Mouse (Mus musculus): ENCODE data around the gene Cdh4.

Cdh4 gene

GRCm38 (mm10) chr2:179476622-179477021, 34.4 kb downstream of the Cdh4 start:
- no peak for DNase-seq

GRCm38 (mm10) chr2:179480800-179481200, 38.6 kb downstream of the Cdh4 start:
- no peak for DNase-seq

- DNase-seq: no peak
Observed at GRCm38 (mm10) chr2:179481363-179481762, 39.1 kb downstream of the Cdh4 start.

GRCm38 (mm10) chr2:179488526-179489139, 46.4 kb downstream of the Cdh4 start:
- DNase-seq: no peak

- DNase-seq: no peak
Observed at GRCm38 (mm10) chr2:179491891-179492290, 49.7 kb downstream of the Cdh4 start.

GRCm38 (mm10) chr2:179494276-179494675, 52.0 kb downstream of the Cdh4 start:
- DNase-seq: no peak

- no peak for DNase-seq
Observed at GRCm38 (mm10) chr2:179510439-179510838, 68.2 kb downstream of the Cdh4 start.

GRCm38 (mm10) chr2:179516559-179516958, 74.3 kb downstream of the Cdh4 start:
- no peak for DNase-seq

GRCm38 (mm10) chr2:179518456-179519032, 76.3 kb downstream of the Cdh4 start:
- no peak for DNase-seq

- DNase-seq: no peak
Observed at GRCm38 (mm10) chr2:179519161-179519560, 76.9 kb downstream of the Cdh4 start.

- DNase-seq: no peak
Observed at GRCm38 (mm10) chr2:179519931-179520330, 77.7 kb downstream of the Cdh4 start.

- DNase-seq: no peak
Observed at GRCm38 (mm10) chr2:179520941-179521340, 78.7 kb downstream of the Cdh4 start.

GRCm38 (mm10) chr2:179521444-179521843, 79.2 kb downstream of the Cdh4 start:
- DNase-seq: no peak

- no peak for DNase-seq
Observed at GRCm38 (mm10) chr2:179522141-179522540, 79.9 kb downstream of the Cdh4 start.

GRCm38 (mm10) chr2:179526976-179527375, 84.7 kb downstream of the Cdh4 start:
- DNase-seq: no peak

- no peak for DNase-seq
Observed at GRCm38 (mm10) chr2:179530436-179531040, 88.3 kb downstream of the Cdh4 start.

- DNase-seq: no peak
Observed at GRCm38 (mm10) chr2:179533196-179533595, 91.0 kb downstream of the Cdh4 start.

GRCm38 (mm10) chr2:179533881-179534280, 91.7 kb downstream of the Cdh4 start:
- no peak for DNase-seq

GRCm38 (mm10) chr2:179535204-179535603, 93.0 kb downstream of the Cdh4 start:
- no peak for DNase-seq

- no peak for DNase-seq
Observed at GRCm38 (mm10) chr2:179536762-179537161, 94.5 kb downstream of the Cdh4 start.

GRCm38 (mm10) chr2:179537390-179537789, 95.2 kb downstream of the Cdh4 start:
- peak; percentile 36 to 62 for DNase-seq

- no peak for DNase-seq
Observed at GRCm38 (mm10) chr2:179537800-179538450, 95.7 kb downstream of the Cdh4 start.

GRCm38 (mm10) chr2:179538535-179538934, 96.3 kb downstream of the Cdh4 start:
- no peak for DNase-seq
